In genomic region chr13:9149473-9150217, GRCm38 (mm10) we compare ENCODE assay signal across 13 mouse cellular contexts. TPM values are rescaled to one million over a fixed set of nuclear protein-coding genes. Genes with fewer than 3 reads are reported as not detected.
A peak's percentile ranks its signal among the peaks of the same experiment; 100 is the strongest.
DNase-seq lines count a peak whose midpoint lies in the region; ATAC-seq and TF ChIP-seq lines count a peak whose summit lies in the region.
"Had no signal": no experiment of that assay in that cellular context is flagged by ENCODE, and none has a peak within 500 bp of the region (broad histone marks: within the 10 kb centered on the region; RNA-seq: fewer than 3 reads in every experiment).

No protein-coding gene starts in this region.

- 44% methylated on average over 7 of the region's 7 CpGs for whole genome bisulfite sequencing in midbrain, embryonic 14.5 days
- 37% methylated on average over 7 of the region's 7 CpGs for WGBS in midbrain, embryonic 16.5 days
- WGBS in stomach, postnatal 0 days, result 67% methylated on average over 7 of the region's 7 CpGs

- no peaks in the 10 kb centered on the region for H3K27me3 ChIP-seq in midbrain, embryonic 14.5 days (ENCODE audit: control insufficient read depth, insufficient read depth, low read length)
- no peaks in the 10 kb centered on the region for H3K27me3 ChIP-seq in midbrain, embryonic 16.5 days (ENCODE audit: control insufficient read depth, insufficient read depth, low read depth, low read length)
- no peaks in the 10 kb centered on the region for H3K27me3 ChIP-seq in stomach, postnatal 0 days (ENCODE audit: control insufficient read depth, insufficient read depth, low read length)
- H3K27me3 ChIP-seq: hindbrain, embryonic 15.5 days; liver, embryonic 13.5 days had no signal

- H3K4me2 ChIP-seq in midbrain, embryonic 14.5 days (ENCODE audit: low read length), result no peak overlapping the region
- H3K4me2 ChIP-seq in midbrain, embryonic 16.5 days (ENCODE audit: low read length), result no peak overlapping the region
- H3K4me2 ChIP-seq in stomach, postnatal 0 days (replicated peaks; ENCODE audit: low read depth), result no peak overlapping the region
- H3K4me2 ChIP-seq: hindbrain, embryonic 15.5 days; liver, embryonic 13.5 days had no signal

- no peak for ATAC-seq in midbrain, embryonic 14.5 days (ENCODE audit: low FRiP score, low TSS enrichment)
- no peak for ATAC-seq in midbrain, embryonic 16.5 days
- ATAC-seq in hematopoietic stem cell, adult 5-6 weeks (replicated peaks in 1 of 2; ENCODE audit: insufficient read depth in 1 of 2, low FRiP score in 2 of 2, low TSS enrichment in 1 of 2, low read depth in 1 of 2, poor library complexity in 2 of 2, severe bottlenecking in 2 of 2), result peak; percentile 82 to 84
- ATAC-seq in stomach, postnatal 0 days (ENCODE audit: low FRiP score, low TSS enrichment), result peak; percentile 66

- DNase-seq in gastrocnemius, adult 2 months, result no peak
- no peak for DNase-seq in gastrocnemius, postnatal 10 days
- peak; percentile 17 for DNase-seq in midbrain, embryonic 14.5 days
- no peak for DNase-seq in stomach, postnatal 0 days (ENCODE audit: low spot score)
- DNase-seq in gastrocnemius, postnatal 4 days (ENCODE audit: low spot score in 2 of 2), result no peak
- DNase-seq in cerebellum, adult 9-10 months, result no peak
- DNase-seq: liver, embryonic 13.5 days; right cerebral cortex, postnatal 4 days had no signal

- H3K27ac ChIP-seq in gastrocnemius, adult 2 months, result peak overlapping the region; percentile 52
- H3K27ac ChIP-seq in midbrain, embryonic 14.5 days (replicated peaks; ENCODE audit: low read depth, low read length), result no peak overlapping the region
- no peak overlapping the region for H3K27ac ChIP-seq in midbrain, embryonic 16.5 days (ENCODE audit: low read length)
- H3K27ac ChIP-seq in stomach, postnatal 0 days (replicated peaks), result no peak overlapping the region
- H3K27ac ChIP-seq: hindbrain, embryonic 15.5 days; left cerebral cortex, adult 2 months; liver, embryonic 13.5 days; midbrain, embryonic 10.5 days had no signal

- peaks cover 52% of the 10 kb centered on the region for H3K36me3 ChIP-seq in midbrain, embryonic 14.5 days (ENCODE audit: control insufficient read depth, insufficient read depth, low read length)
- H3K36me3 ChIP-seq in midbrain, embryonic 16.5 days (ENCODE audit: control insufficient read depth, insufficient read depth, low read length), result peaks cover 16% of the 10 kb centered on the region
- peaks cover 2% of the 10 kb centered on the region for H3K36me3 ChIP-seq in stomach, postnatal 0 days (ENCODE audit: control insufficient read depth, insufficient read depth, low read length)

- intact Hi-C loops in gastrocnemius, adult 2 months (cut with DNase I), result no loop called here

- no peaks in the 10 kb centered on the region for H3K4me1 ChIP-seq in midbrain, embryonic 14.5 days (ENCODE audit: control insufficient read depth, insufficient read depth, low read length)
- no peaks in the 10 kb centered on the region for H3K4me1 ChIP-seq in midbrain, embryonic 16.5 days (ENCODE audit: control insufficient read depth, insufficient read depth, low read length)
- no peaks in the 10 kb centered on the region for H3K4me1 ChIP-seq in stomach, postnatal 0 days (replicated peaks; ENCODE audit: control insufficient read depth, insufficient read depth)
- H3K4me1 ChIP-seq: hindbrain, embryonic 15.5 days; liver, embryonic 13.5 days; midbrain, embryonic 10.5 days had no signal

- TF ChIP-seq CTCF in gastrocnemius, adult 2 months (IDR thresholded peaks at IDR 0.05), result no peak
- TF ChIP-seq CTCF in stomach, postnatal 0 days (IDR thresholded peaks at IDR 0.05; ENCODE audit: low read depth), result no peak

- no peak for TF ChIP-seq EP300 in stomach, postnatal 0 days (optimal IDR thresholded peaks at IDR 0.05)

- H3K4me3 ChIP-seq in gastrocnemius, adult 2 months, result no peak overlapping the region
- H3K4me3 ChIP-seq in midbrain, embryonic 14.5 days (replicated peaks; ENCODE audit: low read depth, low read length), result no peak overlapping the region
- H3K4me3 ChIP-seq in midbrain, embryonic 16.5 days (ENCODE audit: low read depth, low read length), result no peak overlapping the region
- no peak overlapping the region for H3K4me3 ChIP-seq in stomach, postnatal 0 days (ENCODE audit: low read depth, low read length)
- H3K4me3 ChIP-seq: hindbrain, embryonic 15.5 days; left cerebral cortex, adult 2 months; liver, embryonic 13.5 days; midbrain, embryonic 10.5 days had no signal

- no peaks in the 10 kb centered on the region for H3K9me3 ChIP-seq in midbrain, embryonic 14.5 days (ENCODE audit: control insufficient read depth, low read length)
- H3K9me3 ChIP-seq in midbrain, embryonic 16.5 days (replicated peaks; ENCODE audit: control insufficient read depth, low read length, poor library complexity, severe bottlenecking), result no peaks in the 10 kb centered on the region
- H3K9me3 ChIP-seq in stomach, postnatal 0 days (ENCODE audit: control insufficient read depth, low read length), result no peaks in the 10 kb centered on the region
- H3K9me3 ChIP-seq: hindbrain, embryonic 15.5 days; liver, embryonic 13.5 days; midbrain, embryonic 10.5 days had no signal

- no peak overlapping the region for H3K9ac ChIP-seq in midbrain, embryonic 14.5 days (replicated peaks; ENCODE audit: low read length)
- no peak overlapping the region for H3K9ac ChIP-seq in midbrain, embryonic 16.5 days (ENCODE audit: low read depth, low read length)
- H3K9ac ChIP-seq in stomach, postnatal 0 days (ENCODE audit: low read length), result no peak overlapping the region
- H3K9ac ChIP-seq: hindbrain, embryonic 15.5 days; liver, embryonic 13.5 days had no signal

RNA-seq across cellular contexts. Expression of gene Larp4b, which starts 56.0 kb away (rescaled TPM):
- 10 to 100 TPM; 67.7 to 78.6 TPM for total RNA-seq in gastrocnemius, adult 2 months (2021)
- 10 to 100 TPM; 62.1 to 68.2 TPM for total RNA-seq in gastrocnemius, postnatal 10 days (2021)
- polyA plus RNA-seq in midbrain, embryonic 14.5 days (2014; fragmentation: Nextera tagmentation; extraction: Ambion mirVana), result 45.6 and 51.6 TPM in 2 replicates
- polyA plus RNA-seq in midbrain, embryonic 16.5 days (2015; fragmentation: Nextera tagmentation; extraction: Ambion mirVana), result 41.6 and 42.6 TPM in 2 replicates
- total RNA-seq in hematopoietic stem cell, adult 5-6 weeks (2017), result 76.5 and 95.2 TPM in 2 replicates
- 28.4 and 29.0 TPM in 2 replicates for polyA plus RNA-seq in stomach, postnatal 0 days (2015; fragmentation: Nextera tagmentation; extraction: Ambion mirVana)
- 10 to 100 TPM; 78.7 to 86.5 TPM for total RNA-seq in gastrocnemius, postnatal 4 days (2021)

Comparison
In these comparisons a context has a peak if more than half of its experiments do, and no peak if none do; other contexts are left out.
1. ATAC-seq: peak in hematopoietic stem cell, adult 5-6 weeks (2 of 2) and stomach, postnatal 0 days (single experiment); none in midbrain, embryonic 14.5 days (single experiment) and midbrain, embryonic 16.5 days (single experiment).